Mouse (Mus musculus) CH12F3 (cell line): Measurements from ENCODE around the gene Bmpr2.

Source experiments
- in situ Hi-C: fragments of 300-500 bp; cut with MboI; formaldehyde crosslinking; loops from 2 replicates; pipeline ENCODE4 v1.14.3; 2020; ENCODE audit warnings: low sequenced_read_pairs

Bmpr2 gene

DNA sequence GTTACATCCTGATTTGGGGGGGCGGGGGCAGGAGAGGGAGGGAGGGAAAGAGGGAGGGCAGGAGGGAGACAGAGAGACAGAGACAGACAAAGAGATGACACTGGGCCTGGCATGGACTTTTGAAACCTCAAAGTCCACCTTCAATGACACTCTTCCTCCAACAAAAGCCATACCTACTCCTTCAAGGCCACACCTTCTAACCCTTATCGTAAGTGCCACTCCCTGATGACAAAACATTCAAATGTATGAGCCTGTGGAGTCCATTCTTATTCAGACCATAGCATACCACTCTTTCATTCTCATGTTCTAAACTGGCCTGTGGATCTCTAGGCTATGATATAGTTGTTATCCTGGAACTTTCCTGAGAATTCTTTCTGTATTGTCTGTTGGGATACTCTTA lies 161.2 kb downstream of the Bmpr2 start:
- in situ Hi-C loops: no loop called here

DNA sequence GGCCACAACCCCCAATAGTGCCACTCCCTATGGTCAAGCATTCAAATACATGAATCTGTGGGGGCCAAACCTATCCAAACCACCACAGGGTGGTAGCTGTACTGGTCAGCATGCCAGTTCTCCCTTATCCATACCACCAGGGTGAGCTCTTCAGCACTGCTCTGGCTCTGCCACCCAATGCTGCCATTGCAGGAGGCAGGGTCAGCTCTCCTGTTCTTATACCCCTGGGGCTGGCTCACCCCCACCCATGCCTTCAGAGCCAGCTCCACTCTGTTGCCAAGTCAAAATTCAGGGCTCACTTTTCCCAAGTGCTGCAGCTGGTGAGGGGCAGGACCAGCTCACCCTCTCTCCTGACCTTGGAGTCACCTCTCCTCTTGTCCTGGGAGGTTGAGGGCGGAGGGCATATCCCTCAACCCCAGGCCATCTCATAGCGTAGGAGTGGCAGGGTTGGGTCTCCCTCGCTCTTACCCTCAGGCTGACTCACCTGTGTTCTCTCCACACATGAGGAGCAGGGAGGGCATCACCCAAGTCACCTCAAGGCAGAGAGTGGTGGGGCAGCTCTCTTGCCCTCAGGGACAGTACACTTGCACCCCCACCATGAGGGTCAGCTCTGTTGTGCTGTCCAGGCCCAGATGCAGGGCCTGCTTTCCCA lies 162.9 kb downstream of the Bmpr2 start:
- in situ Hi-C loops: no loop called here

- in situ Hi-C loops: no loop called here
Measured at GRCm38 (mm10) chr1:59927131-59927680, 164.0 kb downstream of the Bmpr2 start.
